Mouse (Mus musculus) olfactory bulb, adult 2 months (tissue): ENCODE results near the gene Trpm5. TPM values are rescaled to one million over a fixed set of nuclear protein-coding genes. Genes with fewer than 3 reads are reported as not detected.

Experiments used
- H3K27ac ChIP-seq: fragments of 200-500 bp; 2 replicates; pipeline ENCODE4 v1.5.1; 2012; ENCODE audit warnings: low read depth, low read length; ENCODE audit not compliant: insufficient read depth
- H3K4me1 ChIP-seq: fragments of 200-500 bp; 2 replicates; pipeline ENCODE4 v1.6.1; 2012; ENCODE audit warnings: low read length; ENCODE audit not compliant: control insufficient read depth, insufficient read depth
- H3K4me3 ChIP-seq: fragments of 200-500 bp; 2 replicates; pipeline ENCODE4 v1.5.1; 2012; ENCODE audit warnings: mild to moderate bottlenecking, low read depth, low read length, moderate library complexity; ENCODE audit not compliant: insufficient read depth
- CTCF ChIP-seq: fragments of 200-500 bp; IDR thresholded peaks from 2 replicates; pipeline ENCODE4 v1.5.1; 2012; ENCODE audit warnings: low read depth, mild to moderate bottlenecking, low read length, moderate library complexity; ENCODE audit not compliant: insufficient read depth
- POLR2A ChIP-seq: fragments of 200-500 bp; IDR thresholded peaks from 2 replicates; pipeline ENCODE4 v1.6.1; 2012; ENCODE audit warnings: mild to moderate bottlenecking, low read depth, low read length, moderate library complexity; ENCODE audit not compliant: insufficient read depth
- WGBS: fragments of 180-500 bp; shearing (Covaris S2); methylation state at CpG from one replicate; pipeline ENCODE4 v1.1.7; 2018; 5-methylcytosine and 5-hydroxymethylcytosine counted together
- polyA plus RNA-seq: library from polyadenylated mRNA; stranded (reverse); fragments of >200 nt; gene quantifications from 2 replicates; pipeline ENCODE4 v1.2.4, GENCODE M21; 2012; ENCODE audit warnings: low replicate concordance; ENCODE audit not compliant: missing spikeins, insufficient read depth, insufficient read length

The Trpm5 gene
- polyA plus RNA-seq, 1 experiment = not detected

DNA sequence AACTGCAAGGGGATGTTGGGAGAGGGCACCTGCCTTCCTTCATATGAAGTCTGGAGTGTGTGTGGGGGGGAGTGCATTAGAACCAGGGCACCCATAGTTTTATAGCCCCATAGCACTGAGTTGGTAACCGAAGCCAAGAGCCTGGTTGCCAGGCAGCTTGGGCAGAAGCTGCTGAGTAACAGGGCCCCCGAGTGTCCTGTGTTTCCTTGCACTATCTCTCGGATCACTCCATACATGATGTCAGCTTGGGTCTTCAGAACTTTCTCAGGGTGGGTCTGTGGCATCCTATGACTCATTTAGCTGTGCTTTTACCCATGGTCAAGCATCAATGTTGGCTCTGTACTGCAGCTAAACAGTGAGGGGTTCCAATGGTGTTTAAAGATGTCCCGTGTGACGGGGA, 37.4 kb downstream of the Trpm5 start:
- WGBS = 79% methylated on average over 5 of the region's 5 CpGs
- H3K27ac ChIP-seq = no peak overlapping the region

DNA sequence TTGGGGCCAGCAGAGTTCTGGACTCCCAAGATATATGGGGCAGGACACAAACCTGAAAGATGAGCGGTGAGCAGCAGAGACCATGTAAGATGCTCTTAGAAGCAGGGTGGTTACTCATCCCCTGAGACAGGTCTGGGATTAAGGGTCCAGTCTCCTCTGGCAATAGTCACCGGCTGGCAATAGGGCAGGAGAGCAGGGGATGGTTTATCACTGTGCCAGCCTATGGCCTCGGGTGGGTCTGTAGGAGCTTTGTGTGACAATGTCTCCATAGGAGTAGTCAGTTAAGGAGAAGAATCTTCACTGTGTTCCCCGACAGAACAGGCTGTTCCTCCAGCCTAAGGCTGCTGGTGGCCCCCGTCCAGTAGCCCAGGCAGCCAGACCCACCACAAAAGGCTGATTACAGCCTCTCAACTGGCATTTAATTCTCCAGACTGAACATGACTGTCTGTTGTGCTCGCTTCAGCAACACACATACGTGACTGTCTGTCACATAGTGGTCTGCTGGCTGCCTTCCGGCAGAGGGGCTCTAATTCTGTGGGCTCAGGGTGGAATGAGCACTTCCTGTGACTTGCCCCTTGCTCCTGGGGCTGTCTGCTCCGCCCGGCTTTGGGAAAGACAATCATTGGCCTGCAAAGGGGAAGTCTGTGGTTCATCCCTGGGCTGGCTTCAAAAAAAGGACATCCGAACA, 38.8 kb downstream of the Trpm5 start:
- H3K27ac ChIP-seq = peak overlapping the region; percentile 29; the same call in 1 of the 2 replicates
- no peak for TF ChIP-seq CTCF
- TF ChIP-seq POLR2A = no peak
- 47% methylated on average over 11 of the region's 11 CpGs for WGBS
- H3K4me3 ChIP-seq = peak overlapping the region; percentile 10; the same call in 1 of the 2 replicates
- H3K4me1 ChIP-seq = peaks cover 56% of the 10 kb centered on the region

More for the DNA sequence above, 37.4 kb downstream of the Trpm5 start:
- Histone ChIP-seq H3K4me3 (no peak overlapping the region), H3K4me1 (peaks cover 63% of the 10 kb centered on the region)
- no peak for TF ChIP-seq CTCF
- no peak for TF ChIP-seq POLR2A

DNA sequence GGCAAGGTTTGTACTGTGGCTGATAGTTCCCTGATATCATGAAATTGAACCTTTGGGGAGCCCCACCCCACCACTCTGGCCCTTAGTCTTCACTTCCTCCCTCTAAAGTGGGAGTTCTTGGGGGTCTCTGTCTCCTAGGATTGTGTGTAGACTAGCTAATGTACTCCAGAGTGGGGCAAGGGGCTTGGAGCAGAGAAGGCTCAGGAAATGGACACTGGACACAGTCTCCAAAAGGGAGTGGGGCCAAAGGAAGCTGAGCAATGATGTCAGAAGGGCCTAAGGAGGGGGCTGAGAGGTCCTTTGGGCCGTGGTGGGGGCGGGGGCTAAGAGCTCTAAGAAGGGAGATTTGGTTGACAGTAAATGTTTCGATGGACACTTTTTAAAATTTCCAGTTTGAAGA, 39.4 kb downstream of the Trpm5 start:
- WGBS = 69% methylated on average over 3 of the region's 3 CpGs
- Histone ChIP-seq H3K27ac (no peak overlapping the region), H3K4me3 (peak overlapping the region; percentile 68; the same call in 1 of the 2 replicates), H3K4me1 (peaks cover 50% of the 10 kb centered on the region)
- TF ChIP-seq POLR2A = no peak
- TF ChIP-seq CTCF = no peak

- no peak for TF ChIP-seq CTCF
- no peak for TF ChIP-seq POLR2A
- Histone ChIP-seq H3K4me3 (peak overlapping the region; percentile 68), H3K4me1 (peaks cover 50% of the 10 kb centered on the region), H3K27ac (no peak overlapping the region)
- WGBS = 17% methylated on average over 3 of the region's 3 CpGs
These were observed 39.9 kb downstream of the Trpm5 start for GRCm38 (mm10) chr7:143054612-143054965.

GRCm38 (mm10) chr7:143053961-143054611, 40.4 kb downstream of the Trpm5 start:
- peak overlapping the region; percentile 68 for H3K4me3 ChIP-seq
- TF ChIP-seq CTCF = no peak
- TF ChIP-seq POLR2A = no peak
- H3K4me1 ChIP-seq = peaks cover 47% of the 10 kb centered on the region
- H3K27ac ChIP-seq = 0 out of 2 replicates have a peak overlapping the region, but pooled peaks have one; percentile 40
- 19% methylated on average over 11 of the region's 11 CpGs for WGBS

- TF ChIP-seq POLR2A = no peak
- TF ChIP-seq CTCF = no peak
- under 1% methylated on average over 46 of the region's 46 CpGs for WGBS
These were observed 41.2 kb downstream of the Trpm5 start for GRCm38 (mm10) chr7:143053008-143053899.

GRCm38 (mm10) chr7:143052626-143053007, 41.8 kb downstream of the Trpm5 start, which contains the start of gene Cd81:
Gene Cd81, plus strand, starts transcription at chr7:143052739.
- H3K27ac ChIP-seq = peak within 1 kb of the TSS; percentile 79
- peaks cover 34% of the 10 kb centered on the region for H3K4me1 ChIP-seq
- TF ChIP-seq POLR2A = peak; percentile 92
- no peak for TF ChIP-seq CTCF
- H3K4me3 ChIP-seq = peak within 1 kb of the TSS; percentile 68
- under 1% methylated on average over 37 of the region's 37 CpGs for WGBS

More at GRCm38 (mm10) chr7:143053008-143053899, 41.2 kb downstream of the Trpm5 start:
- Histone ChIP-seq H3K4me3 (peak overlapping the region; percentile 68), H3K4me1 (peaks cover 40% of the 10 kb centered on the region), H3K27ac (peak overlapping the region; percentile 79)

GRCm38 (mm10) chr7:143051316-143051715, 43.1 kb downstream of the Trpm5 start:
- TF ChIP-seq POLR2A = no peak
- no peak for TF ChIP-seq CTCF
- Histone ChIP-seq H3K4me3 (no peak overlapping the region), H3K4me1 (peaks cover 28% of the 10 kb centered on the region), H3K27ac (no peak overlapping the region)
- 73% methylated on average over 2 of the region's 2 CpGs for WGBS
